Comparison of ENCODE assay signal across 8 mouse cellular contexts in genomic region chr3:145119002-145119358, GRCm38 (mm10). TPM values are rescaled to one million over a fixed set of nuclear protein-coding genes. Genes with fewer than 3 reads are reported as not detected.
A peak's percentile ranks its signal among the peaks of the same experiment; 100 is the strongest.
DNase-seq lines count a peak whose midpoint lies in the region; ATAC-seq and TF ChIP-seq lines count a peak whose summit lies in the region.

No protein-coding gene starts in this region.

- no peak for TF ChIP-seq CTCF in lung, adult 2 months (IDR thresholded peaks at IDR 0.05; ENCODE audit: insufficient read depth, low read length)
- TF ChIP-seq CTCF in intestine, postnatal 0 days (IDR thresholded peaks at IDR 0.05; ENCODE audit: low read depth) = no peak

- H3K27ac ChIP-seq in embryonic facial prominence, embryonic 12.5 days = peak overlapping the region; percentile 97
- peak overlapping the region; percentile 91 for H3K27ac ChIP-seq in intestine, postnatal 0 days (ENCODE audit: low read depth, low read length)
- H3K27ac ChIP-seq in neural tube, embryonic 14.5 days (ENCODE audit: low read depth, low read length) = peak overlapping the region; percentile 99

- H3K9ac ChIP-seq in embryonic facial prominence, embryonic 12.5 days = peak overlapping the region; percentile 84
- H3K9ac ChIP-seq in intestine, postnatal 0 days (ENCODE audit: low read depth, low read length) = peak overlapping the region; percentile 75
- H3K9ac ChIP-seq in neural tube, embryonic 14.5 days (replicated peaks; ENCODE audit: low read depth, low read length) = peak overlapping the region; percentile 90

- H3K4me3 ChIP-seq in lung, adult 2 months (replicated peaks; ENCODE audit: extremely low read depth, low read depth, low read length) = peak overlapping the region; percentile 99
- peak overlapping the region; percentile 70 for H3K4me3 ChIP-seq in embryonic facial prominence, embryonic 12.5 days
- H3K4me3 ChIP-seq in intestine, postnatal 0 days (ENCODE audit: low read depth, low read length) = peak overlapping the region; percentile 68
- peak overlapping the region; percentile 72 for H3K4me3 ChIP-seq in neural tube, embryonic 14.5 days (ENCODE audit: low read depth, low read length)

- no peak for TF ChIP-seq POLR2A in lung, adult 2 months (IDR thresholded peaks at IDR 0.05; ENCODE audit: borderline replicate concordance, extremely low read depth, low read depth, low read length)

- no peak; the same call in 1 of the 2 replicates for ATAC-seq in embryonic facial prominence, embryonic 12.5 days (ENCODE audit: insufficient number of reproducible peaks, insufficient read depth, low FRiP score, low TSS enrichment)
- ATAC-seq in intestine, postnatal 0 days = peak; percentile 24; the same call in 1 of the 2 replicates
- no peak for ATAC-seq in neural tube, embryonic 14.5 days (ENCODE audit: low read depth)

- H3K4me1 ChIP-seq in lung, adult 2 months (ENCODE audit: control insufficient read depth, insufficient read depth, low read length) = no peaks in the 10 kb centered on the region
- H3K4me1 ChIP-seq in embryonic facial prominence, embryonic 12.5 days = peaks cover 5% of the 10 kb centered on the region; the same call in 1 of the 2 replicates
- H3K4me1 ChIP-seq in intestine, postnatal 0 days (replicated peaks; ENCODE audit: control insufficient read depth, insufficient read depth, low read length) = no peaks in the 10 kb centered on the region
- peaks cover 11% of the 10 kb centered on the region; the same call in 1 of the 2 replicates for H3K4me1 ChIP-seq in neural tube, embryonic 14.5 days (ENCODE audit: control insufficient read depth, insufficient read depth, low read length)

- H3K36me3 ChIP-seq in embryonic facial prominence, embryonic 12.5 days = no peaks in the 10 kb centered on the region
- H3K36me3 ChIP-seq in intestine, postnatal 0 days (ENCODE audit: control insufficient read depth, insufficient read depth) = no peaks in the 10 kb centered on the region
- no peaks in the 10 kb centered on the region for H3K36me3 ChIP-seq in neural tube, embryonic 14.5 days (ENCODE audit: control insufficient read depth, insufficient read depth, low read length)

- no peaks in the 10 kb centered on the region for H3K9me3 ChIP-seq in embryonic facial prominence, embryonic 12.5 days
- H3K9me3 ChIP-seq in intestine, postnatal 0 days (ENCODE audit: control insufficient read depth) = no peaks in the 10 kb centered on the region
- no peaks in the 10 kb centered on the region for H3K9me3 ChIP-seq in neural tube, embryonic 14.5 days (ENCODE audit: control insufficient read depth, low read length)

- DNase-seq in lung, adult 2 months = no peak
- no peak for DNase-seq in lung, postnatal 10 days
- no peak for DNase-seq in left cerebral cortex, postnatal 25 days (ENCODE audit: low spot score in 2 of 2)
- DNase-seq in right cerebral cortex, adult 18-20 months = no peak
- DNase-seq in thymus, postnatal 10 days (ENCODE audit: low spot score in 2 of 2) = no peak

- intact Hi-C loops in left cerebral cortex, postnatal 25 days (cut with DNase I) = no loop called here

- 2% methylated on average over 14 of the region's 14 CpGs for WGBS in lung, adult 2 months
- 6% methylated on average over 14 of the region's 14 CpGs for WGBS in embryonic facial prominence, embryonic 12.5 days
- 3% methylated on average over 14 of the region's 14 CpGs for WGBS in intestine, postnatal 0 days
- WGBS in neural tube, embryonic 14.5 days = 6% methylated on average over 14 of the region's 14 CpGs

- no peaks in the 10 kb centered on the region for H3K27me3 ChIP-seq in embryonic facial prominence, embryonic 12.5 days
- no peaks in the 10 kb centered on the region for H3K27me3 ChIP-seq in intestine, postnatal 0 days (replicated peaks; ENCODE audit: control insufficient read depth, insufficient read depth, low read length)
- H3K27me3 ChIP-seq in neural tube, embryonic 14.5 days (ENCODE audit: control insufficient read depth, insufficient read depth, low read length) = no peaks in the 10 kb centered on the region

- H3K4me2 ChIP-seq in embryonic facial prominence, embryonic 12.5 days (replicated peaks) = peak overlapping the region; percentile 63
- H3K4me2 ChIP-seq in intestine, postnatal 0 days (replicated peaks; ENCODE audit: low read depth) = peak overlapping the region; percentile 82
- H3K4me2 ChIP-seq in neural tube, embryonic 14.5 days (ENCODE audit: low read depth, low read length) = peak overlapping the region; percentile 77

RNA-seq across cellular contexts. Expression of gene Odf2l, which starts 0.6 kb away (rescaled TPM):
- polyA plus RNA-seq in lung, adult 2 months (2012; rRNA removed) = 1.8 and 2.6 TPM in 2 replicates
- polyA plus RNA-seq in embryonic facial prominence, embryonic 12.5 days (2016; fragmentation: Nextera tagmentation; extraction: Ambion mirVana) = 19.5 and 23.6 TPM in 2 replicates
- 11.4 and 14.6 TPM in 2 replicates for polyA plus RNA-seq in intestine, postnatal 0 days (2015; fragmentation: Nextera tagmentation; extraction: Ambion mirVana)
- 13.6 and 14.5 TPM in 2 replicates for polyA plus RNA-seq in neural tube, embryonic 14.5 days (2014; fragmentation: Nextera tagmentation; extraction: Ambion mirVana)
- 10 to 100 TPM; 24.4 to 25.5 TPM for total RNA-seq in left cerebral cortex, postnatal 25 days (2021)

RNA-seq across cellular contexts. Expression of gene Clca2, which starts 19.7 kb away (rescaled TPM):
- 0.08 and 0.91 TPM in 2 replicates for polyA plus RNA-seq in lung, adult 2 months (2012; rRNA removed)
- polyA plus RNA-seq in embryonic facial prominence, embryonic 12.5 days (2016; fragmentation: Nextera tagmentation; extraction: Ambion mirVana) = 0.41 and 0.57 TPM in 2 replicates
- 0.47 and 0.51 TPM in 2 replicates for polyA plus RNA-seq in intestine, postnatal 0 days (2015; fragmentation: Nextera tagmentation; extraction: Ambion mirVana)
- not detected in 2 replicates for polyA plus RNA-seq in neural tube, embryonic 14.5 days (2014; fragmentation: Nextera tagmentation; extraction: Ambion mirVana)
- not detected for total RNA-seq in left cerebral cortex, postnatal 25 days (2021)
